Mouse (Mus musculus) erythroblast, embryonic 14.5 days (primary cell): ENCODE measurements around the gene Golga2.

Experiments used
- GATA1 ChIP-seq: IDR thresholded peaks from 2 replicates; pipeline ENCODE4 v1.6.1; 2012; ENCODE audit warnings: low read length, inconsistent platforms, mixed read lengths
- TAL1 ChIP-seq: IDR thresholded peaks from 3 replicates; pipeline ENCODE4 v1.6.1; 2012; ENCODE audit warnings: low read length, inconsistent platforms, mixed read lengths

GRCm38 (mm10) chr2:32275823-32276222 lies 11.4 kb upstream of the Golga2 start:
- TF ChIP-seq TAL1: no peak
- no peak for TF ChIP-seq GATA1
